Mouse (Mus musculus) kidney, embryonic 14.5 days (tissue): ENCODE measurements around the gene Fscn2. TPM values are rescaled to one million over a fixed set of nuclear protein-coding genes. Genes with fewer than 3 reads are reported as not detected.
"Not testable (repeated sequence)": the region's sequence is repeated elsewhere in the genome, so short reads cannot be mapped to it uniquely, and the experiment has no call there.

Source experiments
- ATAC-seq: fragments of 200-750 bp; cut with Nextera tagmentation; 2 replicates; pipeline ENCODE4 v1.8.0; 2017; ENCODE audit warnings: moderate number of reproducible peaks, mild to moderate bottlenecking, moderate TSS enrichment, moderate library complexity; ENCODE audit not compliant: low FRiP score, low TSS enrichment
- H3K27ac ChIP-seq: fragments of 300-500 bp; sonication (generic); 2 replicates; pipeline ENCODE4 v1.5.1; 2014; ENCODE audit warnings: low read depth, mild to moderate bottlenecking, low read length, moderate library complexity, mixed read lengths
- H3K27me3 ChIP-seq: fragments of 300-500 bp; sonication (generic); 2 replicates; pipeline ENCODE4 v1.6.1; 2014; ENCODE audit warnings: mild to moderate bottlenecking, low read length; ENCODE audit not compliant: control insufficient read depth, insufficient read depth
- H3K36me3 ChIP-seq: fragments of 300-500 bp; sonication (generic); 2 replicates; pipeline ENCODE4 v1.6.1; 2014; ENCODE audit warnings: low read length, mixed read lengths; ENCODE audit not compliant: control insufficient read depth, insufficient read depth
- H3K4me1 ChIP-seq: fragments of 300-500 bp; sonication (generic); 2 replicates; pipeline ENCODE4 v1.6.1; 2014; ENCODE audit warnings: low read length, mixed read lengths; ENCODE audit not compliant: control insufficient read depth, insufficient read depth
- H3K4me2 ChIP-seq: fragments of 300-500 bp; sonication (generic); replicated peaks from 2 replicates; pipeline ENCODE4 v1.6.1; 2014; ENCODE audit warnings: low read depth, mild to moderate bottlenecking, low read length
- H3K4me3 ChIP-seq: fragments of 300-500 bp; sonication (generic); 2 replicates; pipeline ENCODE4 v1.5.1; 2014; ENCODE audit warnings: mild to moderate bottlenecking, low read length
- H3K9ac ChIP-seq: fragments of 300-500 bp; sonication (generic); 2 replicates; pipeline ENCODE4 v1.6.1; 2014; ENCODE audit warnings: low read depth, mild to moderate bottlenecking, low read length, moderate library complexity
- H3K9me3 ChIP-seq: fragments of 300-500 bp; sonication (generic); 2 replicates; pipeline ENCODE4 v1.6.1; 2016; ENCODE audit warnings: low read length; ENCODE audit not compliant: control insufficient read depth
- WGBS: fragments of 180-500 bp; shearing (Covaris S2); extraction: QIAGEN DNeasy Blood & Tissue Kit; methylation state at CpG from one replicate; pipeline ENCODE4 v1.1.7; 2014; 5-methylcytosine and 5-hydroxymethylcytosine counted together
- polyA plus RNA-seq: library from polyadenylated mRNA; unstranded; fragments of >200 nt; fragmentation: Nextera tagmentation; extraction: Ambion mirVana; gene quantifications from 2 replicates; pipeline ENCODE4 v1.2.1, GENCODE M21; 2014

The Fscn2 gene
- polyA plus RNA-seq, 1 experiment from 2014 or later: 0.62 TPM

DNA sequence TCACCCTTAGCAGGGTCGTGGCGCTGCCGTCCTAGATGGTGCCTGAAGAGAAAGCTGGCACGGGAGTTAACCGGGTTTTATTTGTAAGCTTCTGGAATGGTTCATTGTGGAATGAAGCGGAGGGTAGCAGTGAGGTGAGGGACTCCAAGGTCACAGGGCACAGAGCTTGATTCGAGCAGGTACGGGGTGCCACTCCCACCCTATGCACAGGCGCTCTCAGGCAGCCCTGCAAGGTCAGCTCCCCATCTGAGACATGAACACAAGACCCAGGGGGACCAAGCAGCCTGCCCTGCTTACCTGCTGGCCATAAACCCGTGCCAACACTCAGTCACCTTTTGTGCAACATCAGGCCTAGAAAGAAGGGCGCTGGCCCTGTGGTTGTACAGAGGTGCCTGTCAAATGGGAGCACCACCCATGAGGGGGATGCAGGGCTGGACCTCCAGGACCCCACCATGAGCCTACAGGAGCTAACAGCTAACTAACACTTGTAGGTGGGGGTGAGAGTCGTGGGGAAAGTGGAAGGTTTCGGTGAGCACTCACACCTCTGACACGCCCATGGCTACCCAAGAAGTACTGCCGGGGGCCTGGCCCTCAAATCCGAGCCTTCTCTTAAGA lies 11.9 kb upstream of the Fscn2 start:
- peak overlapping the region; percentile 99 for H3K4me3 ChIP-seq
- ATAC-seq: peak; percentile 11
- H3K36me3 ChIP-seq: peaks cover 16% of the 10 kb centered on the region
- H3K4me1 ChIP-seq: peaks cover 34% of the 10 kb centered on the region
- H3K4me2 ChIP-seq: peak overlapping the region; percentile 89
- H3K9me3 ChIP-seq: no peaks in the 10 kb centered on the region
- 4% methylated on average over 16 of the region's 16 CpGs for WGBS
- peak overlapping the region; percentile 99 for H3K27ac ChIP-seq
- no peaks in the 10 kb centered on the region for H3K27me3 ChIP-seq
- peak overlapping the region; percentile 100 for H3K9ac ChIP-seq

DNA sequence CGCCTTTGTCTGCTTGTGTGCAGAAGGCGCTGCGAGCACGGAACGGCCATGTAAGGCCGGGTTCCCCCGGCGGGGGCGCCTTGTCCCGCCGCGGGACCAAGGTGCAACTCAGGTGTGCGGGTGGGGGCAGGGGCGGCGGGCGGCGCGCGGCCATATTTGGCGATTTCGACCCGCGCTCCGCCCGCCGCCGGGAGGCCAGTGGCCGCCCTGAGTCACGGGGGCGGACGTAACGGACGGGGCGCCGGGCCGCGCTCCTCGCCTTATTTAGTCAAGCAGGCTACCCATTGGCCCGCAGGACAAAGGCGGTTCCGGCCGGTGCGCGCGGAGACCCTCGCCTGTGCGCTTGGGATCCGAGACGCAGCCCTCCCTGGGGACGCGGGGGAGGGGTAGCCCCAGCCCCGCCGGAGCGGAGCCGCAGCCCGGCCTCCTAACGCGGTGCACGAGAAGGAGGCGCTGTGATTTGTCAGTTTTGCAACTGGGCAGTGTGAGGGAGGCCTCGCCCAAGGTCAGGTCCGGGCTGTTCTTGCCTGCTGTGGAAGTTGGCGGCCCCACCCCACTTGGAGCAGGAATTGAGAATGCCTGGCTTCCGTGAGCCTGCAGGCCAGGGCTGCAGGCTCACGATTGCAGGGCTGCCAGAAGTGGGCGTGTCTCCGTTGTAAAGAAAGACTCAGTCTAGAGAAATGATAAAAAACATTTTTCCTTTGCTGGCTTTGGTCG lies 11.2 kb upstream of the Fscn2 start:
- Histone ChIP-seq H3K27me3 (no peaks in the 10 kb centered on the region), H3K9me3 (no peaks in the 10 kb centered on the region), H3K36me3 (peaks cover 14% of the 10 kb centered on the region), H3K27ac (peak overlapping the region; percentile 99), H3K4me2 (peak overlapping the region; percentile 89), H3K4me1 (peaks cover 32% of the 10 kb centered on the region), H3K4me3 (peak overlapping the region; percentile 99), H3K9ac (peak overlapping the region; percentile 100)
- peak; percentile 84 for ATAC-seq
- WGBS: 4% methylated on average over 65 of the region's 68 CpGs

DNA sequence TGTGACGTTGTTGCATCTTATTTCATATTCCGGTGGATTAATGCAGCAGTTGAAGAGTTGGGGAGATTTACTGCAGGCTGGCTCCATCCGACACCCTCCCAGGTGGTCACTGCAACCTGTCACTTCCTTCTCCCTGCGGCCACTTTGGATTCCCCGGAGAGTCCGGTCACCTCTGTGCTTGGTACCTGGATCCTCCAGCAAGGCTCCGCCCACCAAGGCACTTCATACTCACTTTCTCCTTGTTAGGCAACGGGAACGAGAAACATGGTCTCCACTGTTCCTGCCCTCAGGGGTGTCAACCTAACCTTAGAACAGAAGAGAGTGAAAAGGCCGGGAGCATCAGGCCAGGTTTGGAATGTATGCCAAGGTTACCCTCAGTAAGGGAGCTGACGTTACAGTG lies 10.6 kb upstream of the Fscn2 start:
- H3K9me3 ChIP-seq: no peaks in the 10 kb centered on the region
- peak overlapping the region; percentile 89 for H3K4me2 ChIP-seq
- no peak for ATAC-seq
- WGBS: 12% methylated on average over 11 of the region's 11 CpGs
- H3K36me3 ChIP-seq: peaks cover 10% of the 10 kb centered on the region; the same call in 1 of the 2 replicates
- H3K27ac ChIP-seq: peak overlapping the region; percentile 99
- H3K27me3 ChIP-seq: no peaks in the 10 kb centered on the region
- peaks cover 29% of the 10 kb centered on the region for H3K4me1 ChIP-seq
- peak overlapping the region; percentile 100 for H3K9ac ChIP-seq
- H3K4me3 ChIP-seq: peak overlapping the region; percentile 99

DNA sequence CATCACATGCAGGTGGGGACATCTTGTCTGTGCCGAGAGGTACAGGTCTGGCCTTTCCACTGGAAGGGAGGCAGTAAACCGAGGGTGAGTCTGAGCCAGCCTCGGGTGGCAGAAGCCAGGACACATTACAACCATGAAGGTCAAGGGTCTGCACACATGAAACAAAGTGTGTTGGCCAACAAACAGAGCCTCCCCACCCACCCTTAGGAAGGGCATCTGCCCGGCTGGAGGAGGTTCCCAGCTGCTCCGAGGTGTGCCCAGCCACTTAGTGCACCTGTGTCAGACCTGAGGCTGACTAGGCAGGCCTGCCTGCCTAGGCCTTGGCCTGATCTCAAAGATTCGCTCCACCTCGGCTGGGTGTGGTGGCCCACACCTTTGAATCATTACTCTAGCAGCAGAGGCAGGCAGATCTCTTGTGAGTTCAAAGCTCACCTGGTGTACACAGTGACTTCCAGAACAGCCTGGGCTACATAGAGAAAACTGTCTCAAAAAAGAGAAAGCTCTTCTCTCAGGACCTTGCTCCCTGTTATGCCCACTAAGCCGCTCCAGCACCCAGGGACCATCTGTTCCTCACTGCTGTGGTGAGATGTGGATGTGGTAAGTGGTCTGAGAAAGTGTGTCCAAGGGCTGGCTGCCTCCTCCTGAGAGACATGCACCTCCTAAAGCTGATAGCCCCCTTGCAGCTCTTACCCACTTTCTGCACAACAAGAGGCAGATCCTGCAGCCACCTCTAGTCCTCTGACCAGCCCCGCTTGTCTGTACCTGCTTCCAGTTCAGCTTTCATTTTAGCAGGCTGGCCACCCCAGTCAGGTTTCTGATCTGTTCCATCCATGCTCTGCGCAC lies 9.9 kb upstream of the Fscn2 start:
- Histone ChIP-seq H3K9me3 (no peaks in the 10 kb centered on the region), H3K36me3 (peaks cover 7% of the 10 kb centered on the region; the same call in 1 of the 2 replicates), H3K4me3 (no peak overlapping the region), H3K4me2 (peak overlapping the region; percentile 89; the same call in 1 of the 2 replicates), H3K9ac (peak overlapping the region; percentile 100; the same call in 1 of the 2 replicates), H3K27ac (peak overlapping the region; percentile 99), H3K4me1 (peaks cover 29% of the 10 kb centered on the region), H3K27me3 (no peaks in the 10 kb centered on the region)
- ATAC-seq: no peak
- WGBS: 72% methylated on average over 10 of the region's 10 CpGs

DNA sequence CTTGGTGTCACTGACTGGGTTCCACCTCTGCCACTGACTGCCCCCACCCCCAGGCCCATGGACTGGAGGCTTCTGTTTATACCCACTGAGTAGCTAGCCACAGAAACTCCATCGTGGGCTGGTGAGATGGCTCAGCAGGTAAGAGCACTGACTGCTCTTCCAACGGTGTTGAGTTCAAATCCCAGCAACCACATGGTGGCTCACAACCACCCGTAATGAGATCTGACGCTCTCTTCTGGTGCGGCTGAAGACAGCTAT lies 9.3 kb upstream of the Fscn2 start:
- 89% methylated on average over 5 of the region's 5 CpGs for WGBS
- Histone ChIP-seq H3K27ac (peak overlapping the region; percentile 99; the same call in 1 of the 2 replicates), H3K9ac (0 out of 2 replicates have a peak overlapping the region, but pooled peaks have one; percentile 12), H3K4me1 (peaks cover 29% of the 10 kb centered on the region)
- not testable (repeated sequence) for H3K4me2 ChIP-seq, H3K27me3 ChIP-seq, ATAC-seq, H3K9me3 ChIP-seq, H3K36me3 ChIP-seq, H3K4me3 ChIP-seq

DNA sequence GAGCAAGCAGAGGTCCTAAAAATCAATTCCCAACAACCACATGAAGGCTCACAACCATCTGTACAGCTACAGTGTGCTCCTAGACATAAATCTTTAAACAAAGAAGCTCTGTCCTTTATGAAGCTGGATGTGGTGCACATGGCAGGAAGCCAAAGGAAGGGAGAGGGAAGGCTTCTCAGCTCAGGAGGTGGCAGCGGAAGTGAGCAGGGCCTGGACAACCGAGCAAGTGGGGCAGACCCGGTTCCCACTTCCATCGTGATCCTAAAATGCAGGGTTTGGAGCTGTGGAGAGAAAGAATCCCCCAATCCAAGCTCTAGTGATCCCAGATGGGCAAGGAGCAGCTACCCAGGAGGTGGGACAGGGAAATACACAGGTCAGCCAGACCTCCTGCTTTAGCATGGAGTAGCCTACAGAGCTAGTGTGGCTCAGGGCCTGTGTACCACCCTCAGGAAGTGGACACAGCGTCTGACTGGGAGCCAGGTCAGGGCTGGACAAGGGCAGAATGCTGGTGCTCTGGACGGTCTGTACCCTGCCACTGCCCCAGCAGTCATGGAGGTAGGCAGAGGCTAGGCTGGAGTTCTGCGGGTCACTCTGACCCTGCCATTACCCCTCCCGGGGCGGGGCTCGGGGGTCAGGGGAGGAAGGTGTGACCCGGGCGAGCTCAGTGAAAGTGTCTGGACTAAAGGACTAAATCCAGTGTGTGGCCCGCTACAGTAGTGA lies 8.6 kb upstream of the Fscn2 start:
- Histone ChIP-seq H3K36me3 (no peaks in the 10 kb centered on the region), H3K27ac (peak overlapping the region; percentile 25), H3K4me1 (peaks cover 29% of the 10 kb centered on the region), H3K9me3 (no peaks in the 10 kb centered on the region), H3K9ac (no peak overlapping the region), H3K4me3 (no peak overlapping the region), H3K27me3 (no peaks in the 10 kb centered on the region), H3K4me2 (no peak overlapping the region)
- WGBS: 56% methylated on average over 13 of the region's 13 CpGs
- ATAC-seq: no peak

DNA sequence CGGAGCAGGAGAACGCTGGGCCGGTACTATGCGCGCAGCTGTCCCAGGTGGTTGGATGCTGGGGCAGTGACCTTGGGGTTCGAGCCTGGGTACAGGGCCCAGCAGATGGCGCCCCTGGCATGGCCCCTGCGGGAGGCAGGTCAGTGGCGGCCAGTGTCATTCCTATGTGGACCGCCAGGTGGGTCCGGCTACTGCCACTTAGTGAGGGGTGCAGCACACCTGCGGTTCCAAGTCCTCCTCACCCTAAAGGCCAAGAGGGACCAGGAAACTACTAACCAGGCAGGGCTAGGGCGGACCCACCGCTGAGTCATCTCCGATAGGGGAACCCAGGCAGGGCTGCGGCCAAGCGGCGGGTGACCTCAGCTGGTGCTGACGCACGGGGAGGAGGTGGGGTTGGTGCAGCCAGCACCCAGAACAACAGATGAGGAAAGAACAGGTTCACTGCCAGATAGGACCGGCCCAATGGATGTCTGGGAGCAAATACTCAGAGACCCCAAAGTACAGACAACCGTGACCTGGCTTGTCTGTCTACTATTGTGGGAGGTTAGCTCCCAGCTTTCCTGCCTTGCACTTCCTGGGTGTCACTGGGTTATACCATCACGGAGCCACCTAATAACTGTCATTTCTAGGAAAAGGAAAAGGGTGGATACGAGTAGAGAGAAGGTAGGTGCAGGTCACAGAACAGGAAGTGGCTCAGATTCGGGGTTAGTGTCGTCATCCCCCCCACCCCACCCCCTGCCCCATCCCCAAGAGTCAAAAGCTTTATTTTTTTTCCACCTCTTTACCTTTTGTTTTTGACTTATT lies 7.6 kb upstream of the Fscn2 start:
- H3K4me1 ChIP-seq: peaks cover 38% of the 10 kb centered on the region
- H3K27me3 ChIP-seq: no peaks in the 10 kb centered on the region
- H3K27ac ChIP-seq: no peak overlapping the region
- no peaks in the 10 kb centered on the region for H3K9me3 ChIP-seq
- H3K4me3 ChIP-seq: no peak overlapping the region
- ATAC-seq: peak; percentile 10; the same call in 1 of the 2 replicates
- H3K4me2 ChIP-seq: peak overlapping the region; percentile 10; the same call in 1 of the 2 replicates
- no peaks in the 10 kb centered on the region for H3K36me3 ChIP-seq
- no peak overlapping the region for H3K9ac ChIP-seq
- WGBS: 27% methylated on average over 26 of the region's 26 CpGs
